Mouse (Mus musculus) bone marrow macrophage, adult 2 months (primary cell): ENCODE results near the gene Tfb2m.

ENCODE experiments used
- CTCF ChIP-seq: IDR thresholded peaks from 2 replicates; pipeline ENCODE4 v1.5.1; 2012; ENCODE audit warnings: low read depth, mild to moderate bottlenecking, low read length, moderate library complexity
- POLR2A ChIP-seq: IDR thresholded peaks from 2 replicates; pipeline ENCODE4 v1.6.1; 2012; ENCODE audit warnings: mild to moderate bottlenecking, low read depth, low read length, borderline replicate concordance

DNA sequence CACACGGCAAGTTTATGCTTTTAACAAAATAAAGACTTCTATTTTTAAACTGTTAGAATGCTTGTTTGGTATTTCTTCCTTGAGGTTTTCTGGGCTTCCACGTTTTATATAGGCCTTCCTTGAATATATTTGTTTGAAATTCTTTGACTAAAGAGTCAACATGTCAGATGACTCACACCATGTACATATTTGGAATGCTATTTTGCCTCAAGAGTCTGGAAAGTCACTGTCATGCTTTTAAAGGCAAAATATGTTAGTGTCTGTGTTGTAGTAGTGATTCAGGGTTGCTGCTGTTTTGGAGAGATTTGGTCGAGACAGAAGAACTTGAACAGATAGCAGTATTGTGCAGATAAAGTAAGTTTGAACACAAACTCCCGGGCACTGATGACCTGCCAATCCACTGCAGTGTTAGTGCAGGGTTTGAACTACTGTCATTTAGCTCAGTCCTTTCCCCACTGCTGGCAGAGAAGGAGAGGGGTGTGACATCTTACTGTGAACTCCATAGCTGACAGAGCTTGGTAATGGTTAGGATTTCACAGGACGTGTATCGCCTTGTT lies 27.7 kb upstream of the Tfb2m start:
- TF ChIP-seq CTCF: no peak
- TF ChIP-seq POLR2A: no peak
